Mouse (Mus musculus) ES-Bruce4 (cell line): ENCODE data around the gene Ppp1r11.

Experiments
- CTCF ChIP-seq: IDR thresholded peaks from one replicate; pipeline ENCODE4 v1.8.1; 2011; ENCODE audit warnings: low read depth, low read length
- EP300 ChIP-seq: IDR thresholded peaks from 2 replicates; pipeline ENCODE4 v1.6.1; 2011; ENCODE audit warnings: low read depth, low read length; ENCODE audit not compliant: insufficient read depth

DNA sequence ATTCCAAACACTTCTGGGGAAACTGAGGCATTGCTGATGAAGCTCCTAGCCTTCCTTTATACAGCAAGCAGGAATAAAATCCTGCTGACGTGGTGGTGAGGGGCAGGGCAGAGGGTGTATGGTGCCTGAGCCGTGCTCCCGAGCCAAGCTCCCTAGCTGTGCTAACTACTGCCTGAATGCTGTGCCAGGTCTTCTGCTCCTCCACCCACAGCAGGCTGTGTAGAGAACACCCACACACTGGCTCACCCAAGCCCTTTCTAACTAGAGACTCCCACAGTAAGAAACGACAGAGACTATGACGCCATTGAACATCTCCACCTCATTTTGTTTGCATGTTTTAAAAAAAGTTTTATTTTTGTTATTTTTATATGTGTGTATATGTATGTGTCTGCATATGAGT, 51.5 kb downstream of the Ppp1r11 start:
- no peak for TF ChIP-seq EP300
- no peak for TF ChIP-seq CTCF
